Mouse (Mus musculus) limb, embryonic 15.5 days (tissue): Measurements from ENCODE around the gene Sumf2. TPM values are rescaled to one million over a fixed set of nuclear protein-coding genes. Genes with fewer than 3 reads are reported as not detected.

Source experiments
- ATAC-seq: fragments of 200-750 bp; cut with Nextera tagmentation; 2 replicates; pipeline ENCODE4 v1.8.0; 2017; ENCODE audit warnings: low read depth, moderate TSS enrichment; ENCODE audit not compliant: insufficient number of reproducible peaks, low FRiP score, low TSS enrichment
- H3K27ac ChIP-seq: fragments of 300-500 bp; sonication (generic); 2 replicates; pipeline ENCODE4 v1.5.1; 2015; ENCODE audit warnings: moderate library complexity, mild to moderate bottlenecking, inconsistent platforms
- H3K27me3 ChIP-seq: fragments of 300-500 bp; sonication (generic); 2 replicates; pipeline ENCODE4 v1.6.1; 2015; ENCODE audit warnings: inconsistent platforms
- H3K36me3 ChIP-seq: fragments of 300-500 bp; sonication (generic); 2 replicates; pipeline ENCODE4 v1.6.1; 2015; ENCODE audit warnings: inconsistent platforms
- H3K4me1 ChIP-seq: fragments of 300-500 bp; sonication (generic); 2 replicates; pipeline ENCODE4 v1.6.1; 2015; ENCODE audit warnings: inconsistent platforms
- H3K4me2 ChIP-seq: fragments of 300-500 bp; sonication (generic); 2 replicates; pipeline ENCODE4 v1.6.1; 2015; ENCODE audit warnings: mild to moderate bottlenecking, inconsistent platforms
- H3K4me3 ChIP-seq: fragments of 300-500 bp; sonication (generic); 2 replicates; pipeline ENCODE4 v1.5.1; 2015; ENCODE audit warnings: mild to moderate bottlenecking, inconsistent platforms
- H3K9ac ChIP-seq: fragments of 300-500 bp; sonication (generic); 2 replicates; pipeline ENCODE4 v1.6.1; 2015; ENCODE audit warnings: inconsistent platforms
- H3K9me3 ChIP-seq: fragments of 300-500 bp; sonication (generic); 2 replicates; pipeline ENCODE4 v1.6.1; 2016; ENCODE audit warnings: inconsistent platforms
- WGBS: fragments of 180-500 bp; shearing (Covaris S2); methylation state at CpG from one replicate; pipeline ENCODE4 v1.1.7; 2015; 5-methylcytosine and 5-hydroxymethylcytosine counted together
- polyA plus RNA-seq: library from polyadenylated mRNA; unstranded; fragments of >200 nt; fragmentation: Nextera tagmentation; extraction: Ambion mirVana; gene quantifications from 2 replicates; pipeline ENCODE4 v1.2.1, GENCODE M21; 2015

Sumf2 gene
- polyA plus RNA-seq = 62.1 and 76.1 TPM in 2 replicates

DNA sequence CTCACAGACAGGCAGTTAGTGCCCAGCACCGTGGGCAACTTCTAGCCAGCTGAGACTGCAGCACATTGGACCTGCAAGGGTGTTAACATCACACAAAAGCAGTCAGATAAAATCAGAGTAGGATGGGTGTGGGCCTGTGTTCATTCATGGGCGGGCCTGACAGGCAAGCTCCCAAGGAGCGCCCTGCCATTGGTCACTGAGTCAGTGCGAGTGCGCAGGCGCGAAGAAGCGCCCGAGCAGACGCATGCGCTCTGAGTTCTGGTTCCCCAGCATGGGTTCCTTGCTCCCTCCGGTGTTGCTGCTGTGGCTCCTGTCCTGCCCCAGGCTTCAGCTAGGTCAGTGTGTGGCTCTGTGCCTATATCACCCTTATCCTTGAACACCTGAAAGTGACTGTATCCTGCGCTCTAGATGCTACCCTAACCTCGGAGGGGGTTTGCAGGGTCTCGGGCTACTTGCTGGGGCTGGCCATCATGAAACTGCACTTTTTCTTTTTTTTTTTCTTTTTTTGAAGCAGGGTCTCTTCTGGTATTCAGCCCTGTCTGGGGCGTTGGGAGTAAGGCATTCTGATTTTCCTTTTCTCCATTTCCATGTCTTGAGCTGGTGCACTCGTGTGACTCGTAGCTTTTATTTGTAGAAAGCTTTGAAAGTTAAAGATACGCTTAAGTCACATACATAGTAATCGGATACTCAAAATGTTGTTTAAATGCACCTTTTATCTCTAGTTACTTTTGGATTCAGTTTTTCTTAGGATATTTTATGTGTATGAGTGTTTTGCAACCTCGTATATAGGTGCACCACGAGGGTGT is at the start of gene Sumf2:
TSS of gene Sumf2 (plus strand) at position 235 of the 806 bp plus-strand sequence.
- peaks cover 10% of the 10 kb centered on the region; the same call in 1 of the 2 replicates for H3K4me1 ChIP-seq
- H3K36me3 ChIP-seq = peaks cover 35% of the 10 kb centered on the region
- no peaks in the 10 kb centered on the region for H3K27me3 ChIP-seq
- WGBS = 10% methylated on average over 22 of the region's 22 CpGs
- H3K9ac ChIP-seq = peak within 1 kb of the TSS; percentile 74
- peak within 1 kb of the TSS; percentile 63 for H3K27ac ChIP-seq
- peak; percentile 96 for ATAC-seq
- H3K9me3 ChIP-seq = no peaks in the 10 kb centered on the region
- peak within 1 kb of the TSS; percentile 58 for H3K4me2 ChIP-seq
- peak within 1 kb of the TSS; percentile 71 for H3K4me3 ChIP-seq

DNA sequence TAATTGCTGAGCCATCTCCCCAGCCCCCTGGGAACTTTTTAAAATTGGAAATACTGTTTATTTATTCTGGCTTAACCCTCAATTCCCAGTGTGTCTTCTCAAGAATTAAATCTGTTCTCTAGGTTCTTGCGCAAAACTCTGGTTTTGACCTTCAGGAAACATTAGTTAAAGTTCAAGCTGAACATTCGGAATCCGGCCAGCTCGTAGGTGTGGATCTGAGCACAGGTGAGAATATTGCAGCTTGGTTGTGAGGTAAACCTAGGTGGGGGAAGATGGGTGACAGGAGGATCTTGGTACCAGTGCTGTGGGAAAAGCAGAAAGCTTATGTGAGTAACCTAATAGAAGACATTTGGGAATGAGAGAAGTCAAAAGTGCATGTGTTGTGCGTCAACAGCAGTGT is 1.9 kb upstream of the Sumf2 start:
- Histone ChIP-seq H3K4me3 (no peak overlapping the region), H3K9ac (no peak overlapping the region), H3K9me3 (no peaks in the 10 kb centered on the region), H3K4me2 (no peak overlapping the region), H3K4me1 (peaks cover 10% of the 10 kb centered on the region; the same call in 1 of the 2 replicates), H3K36me3 (peaks cover 26% of the 10 kb centered on the region), H3K27ac (no peak overlapping the region), H3K27me3 (no peaks in the 10 kb centered on the region)
- no peak for ATAC-seq
- WGBS = 93% methylated on average over 5 of the region's 5 CpGs

DNA sequence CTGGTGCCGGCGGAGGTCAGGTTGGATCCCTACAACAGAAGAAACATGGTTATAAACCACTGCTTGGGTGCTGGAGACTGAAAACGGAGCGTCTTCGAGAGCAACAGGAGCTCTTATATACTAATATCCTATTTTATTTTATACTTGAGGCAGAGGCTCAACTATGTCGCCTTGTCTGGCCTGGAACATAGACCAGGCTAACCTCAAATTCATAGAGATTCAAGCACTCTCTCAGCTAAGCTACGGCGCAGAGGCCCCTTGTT is 703 bp downstream of the Sumf2 start:
- peak overlapping the region; percentile 71 for H3K4me3 ChIP-seq
- WGBS = 45% methylated on average over 8 of the region's 8 CpGs
- peaks cover 10% of the 10 kb centered on the region; the same call in 1 of the 2 replicates for H3K4me1 ChIP-seq
- ATAC-seq = no peak
- peaks cover 36% of the 10 kb centered on the region for H3K36me3 ChIP-seq
- no peaks in the 10 kb centered on the region for H3K27me3 ChIP-seq
- H3K27ac ChIP-seq = no peak overlapping the region; the same call in 1 of the 2 replicates
- H3K4me2 ChIP-seq = peak overlapping the region; percentile 58
- H3K9me3 ChIP-seq = no peaks in the 10 kb centered on the region
- H3K9ac ChIP-seq = peak overlapping the region; percentile 74; the same call in 1 of the 2 replicates

DNA sequence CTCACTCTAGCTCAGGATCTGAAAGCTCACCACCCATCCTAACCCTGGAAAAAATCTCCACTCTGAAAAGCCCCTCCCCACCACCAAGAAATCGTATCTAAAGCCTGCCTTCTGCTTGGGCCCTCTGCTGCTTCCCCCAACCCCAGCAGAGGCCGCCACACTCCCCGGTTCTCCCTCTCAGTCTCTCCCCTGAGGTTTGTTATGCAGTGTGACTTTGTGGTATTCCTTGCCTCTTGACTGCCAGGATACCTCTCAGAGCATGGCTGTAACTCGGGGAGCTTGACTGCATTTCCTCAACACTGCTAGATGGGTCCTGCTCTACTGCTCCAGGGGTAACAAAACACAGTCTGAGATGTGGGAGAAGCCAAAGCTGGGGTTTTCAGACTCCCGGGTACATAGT is 8.4 kb downstream of the Sumf2 start:
- no peak overlapping the region for H3K9ac ChIP-seq
- no peaks in the 10 kb centered on the region for H3K9me3 ChIP-seq
- no peak overlapping the region for H3K27ac ChIP-seq
- no peak overlapping the region for H3K4me2 ChIP-seq
- H3K27me3 ChIP-seq = no peaks in the 10 kb centered on the region
- H3K36me3 ChIP-seq = peaks cover 64% of the 10 kb centered on the region
- H3K4me1 ChIP-seq = no peaks in the 10 kb centered on the region
- 53% methylated on average over 5 of the region's 5 CpGs for WGBS
- ATAC-seq = no peak
- no peak overlapping the region for H3K4me3 ChIP-seq

DNA sequence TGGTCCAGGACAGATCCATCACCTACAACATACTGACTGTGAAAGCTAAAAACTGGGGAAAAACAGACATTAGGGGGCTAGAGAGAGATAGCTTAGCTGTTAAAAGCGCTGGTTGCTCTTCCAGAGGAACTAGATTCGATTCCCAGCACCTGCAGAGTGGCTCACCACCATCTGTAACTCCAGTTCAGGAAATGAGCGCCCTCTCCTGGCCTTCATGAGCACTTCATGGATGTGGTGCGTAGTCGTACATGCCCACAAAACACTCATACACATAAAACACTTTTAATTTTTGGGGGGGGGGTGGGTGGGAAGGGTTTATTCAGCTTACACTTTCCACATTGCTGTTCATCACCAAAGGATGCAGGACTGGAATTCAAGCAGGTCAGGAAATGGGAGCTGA is 9.6 kb downstream of the Sumf2 start:
- no peak overlapping the region for H3K27ac ChIP-seq
- H3K36me3 ChIP-seq = peaks cover 70% of the 10 kb centered on the region
- no peaks in the 10 kb centered on the region for H3K27me3 ChIP-seq
- no peaks in the 10 kb centered on the region for H3K4me1 ChIP-seq
- no peak overlapping the region for H3K4me3 ChIP-seq
- no peak for ATAC-seq
- WGBS = 89% methylated on average over 5 of the region's 5 CpGs
- no peak overlapping the region for H3K9ac ChIP-seq
- H3K4me2 ChIP-seq = no peak overlapping the region
- H3K9me3 ChIP-seq = no peaks in the 10 kb centered on the region

DNA sequence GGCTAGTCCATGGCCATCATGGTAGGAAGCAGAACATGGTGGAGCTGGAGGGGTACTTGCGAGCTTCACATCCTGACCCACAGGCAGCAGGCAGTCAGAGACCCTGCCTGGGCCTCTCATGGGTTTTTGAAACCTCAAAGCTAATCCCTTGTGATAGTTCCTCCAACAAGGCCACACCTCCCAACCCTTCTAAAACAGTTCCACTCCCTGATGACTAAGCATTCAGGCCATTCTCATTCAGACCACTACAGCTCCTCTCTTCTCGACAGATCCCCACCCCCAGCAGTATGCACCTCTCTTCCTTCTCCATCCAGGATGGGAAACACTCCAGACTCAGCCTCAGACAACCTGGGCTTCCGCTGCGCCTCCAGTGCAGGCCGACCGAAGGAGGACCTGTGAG is 15.5 kb downstream of the Sumf2 start:
- no peak overlapping the region for H3K4me2 ChIP-seq
- H3K27ac ChIP-seq = no peak overlapping the region
- peaks cover 49% of the 10 kb centered on the region for H3K36me3 ChIP-seq
- WGBS = 95% methylated on average over 6 of the region's 6 CpGs
- no peak overlapping the region for H3K9ac ChIP-seq
- H3K4me1 ChIP-seq = 0 out of 2 replicates have a peak, but pooled peaks cover 4% of the 10 kb centered on the region
- H3K4me3 ChIP-seq = no peak overlapping the region
- no peaks in the 10 kb centered on the region for H3K27me3 ChIP-seq
- H3K9me3 ChIP-seq = no peaks in the 10 kb centered on the region
- ATAC-seq = no peak

DNA sequence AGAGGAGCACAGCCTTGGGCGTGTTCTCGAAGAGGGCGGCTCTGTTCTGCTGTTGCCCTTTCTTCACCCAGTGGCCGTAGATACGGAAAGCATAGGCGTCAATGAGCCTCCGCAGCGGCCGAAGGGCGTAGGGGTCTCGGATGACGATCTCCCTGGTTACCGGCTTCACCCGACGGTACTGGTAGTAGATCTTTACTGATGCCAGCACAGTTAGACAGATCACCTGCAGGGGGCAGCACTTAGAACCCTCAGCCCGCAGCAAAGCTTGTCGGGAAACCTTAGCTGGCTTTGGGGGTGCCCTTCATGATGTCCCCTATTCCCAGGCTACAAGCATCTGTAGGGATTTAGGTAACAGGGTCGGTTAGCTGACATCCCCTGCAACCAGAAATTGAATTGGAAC is 17.7 kb downstream of the Sumf2 start:
- no peak for ATAC-seq
- Histone ChIP-seq H3K27me3 (no peaks in the 10 kb centered on the region), H3K4me1 (0 out of 2 replicates have a peak, but pooled peaks cover 4% of the 10 kb centered on the region), H3K9ac (no peak overlapping the region), H3K9me3 (no peaks in the 10 kb centered on the region), H3K27ac (no peak overlapping the region), H3K36me3 (peaks cover 36% of the 10 kb centered on the region), H3K4me3 (no peak overlapping the region), H3K4me2 (no peak overlapping the region)
- WGBS = 18% methylated on average over 18 of the region's 18 CpGs

DNA sequence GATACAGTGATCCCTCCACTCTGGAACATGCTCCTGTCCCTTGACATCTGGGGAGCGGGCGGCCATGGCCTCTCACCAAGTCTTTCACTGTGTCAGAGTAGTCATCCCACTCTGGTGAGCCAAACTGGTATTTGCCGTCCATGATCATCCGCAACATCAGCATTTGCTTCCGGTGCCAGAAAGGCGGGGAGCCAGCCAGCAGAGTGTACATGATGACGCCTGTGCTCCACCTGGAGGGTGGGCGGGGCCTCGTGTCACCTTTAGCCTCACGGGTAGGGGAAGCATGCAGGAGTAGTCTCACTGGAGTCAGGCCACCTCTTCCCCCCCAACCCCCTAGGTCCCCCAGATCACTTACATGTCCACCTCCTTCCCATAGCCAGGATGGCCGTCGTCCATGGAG is 19.1 kb downstream of the Sumf2 start:
- Histone ChIP-seq H3K27me3 (no peaks in the 10 kb centered on the region), H3K4me3 (no peak overlapping the region), H3K9me3 (no peaks in the 10 kb centered on the region), H3K27ac (no peak overlapping the region), H3K9ac (no peak overlapping the region), H3K36me3 (peaks cover 23% of the 10 kb centered on the region), H3K4me2 (no peak overlapping the region), H3K4me1 (0 out of 2 replicates have a peak, but pooled peaks cover 4% of the 10 kb centered on the region)
- WGBS = 74% methylated on average over 12 of the region's 12 CpGs
- no peak for ATAC-seq

DNA sequence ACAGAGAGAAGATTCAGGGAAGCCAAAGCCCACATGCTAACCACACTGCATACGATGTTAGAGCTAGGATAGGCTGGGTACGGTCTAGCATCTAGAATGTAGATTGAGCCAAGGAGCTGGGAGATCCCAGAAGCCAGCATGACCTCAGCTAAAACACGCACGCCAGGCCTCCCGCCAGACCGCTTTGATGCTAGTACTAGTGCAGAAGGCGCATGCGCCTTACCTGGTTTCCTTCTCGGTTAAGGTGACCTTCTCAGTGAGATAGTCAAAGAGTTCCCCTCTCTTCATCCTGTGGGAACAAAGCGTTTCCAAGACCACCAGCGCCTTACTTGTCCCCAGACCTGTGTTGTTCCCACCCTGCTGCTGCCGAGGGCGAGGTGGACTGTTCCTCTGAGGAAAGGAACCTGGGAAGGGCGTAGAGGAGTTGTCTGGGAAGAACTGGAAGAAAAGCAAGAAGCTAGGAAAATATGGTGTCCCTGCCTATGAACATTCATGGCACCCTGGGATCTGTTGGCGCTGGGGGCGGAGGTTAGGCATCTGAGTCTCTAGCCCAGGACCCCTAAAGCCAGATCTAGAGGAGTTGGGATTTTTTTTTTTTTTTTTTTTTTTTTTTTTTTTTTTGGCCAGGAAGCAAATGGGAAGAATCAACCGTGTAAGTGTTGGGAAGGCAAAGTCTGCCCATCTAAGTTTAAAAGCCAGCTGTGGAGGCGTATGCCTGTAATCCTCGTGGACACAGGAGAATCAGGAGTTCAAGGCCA is 22.6 kb downstream of the Sumf2 start:
- WGBS = 87% methylated on average over 19 of the region's 19 CpGs
- 0 out of 2 replicates have a peak, but pooled peaks cover under 1% of the 10 kb centered on the region for H3K4me1 ChIP-seq
- no peak for ATAC-seq

DNA sequence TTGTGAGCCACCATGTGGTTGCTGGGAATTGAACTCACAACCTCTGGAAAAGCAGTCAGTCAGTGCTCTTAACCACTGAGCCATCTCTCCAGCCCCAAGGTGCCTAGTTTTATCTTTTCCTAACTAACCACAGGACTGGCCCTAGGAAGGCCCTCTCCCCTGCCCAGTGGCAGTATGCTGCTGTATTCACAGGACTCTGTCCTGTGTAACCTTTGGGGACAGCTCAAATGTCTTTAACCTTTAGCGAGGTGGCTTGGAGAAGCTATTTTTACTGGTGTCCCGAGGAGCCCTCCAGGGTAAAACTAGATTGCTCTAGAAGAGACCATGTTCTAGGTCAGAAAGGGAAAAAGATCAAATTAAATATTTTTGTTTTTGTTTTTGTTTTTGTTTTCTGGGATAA is 24.5 kb downstream of the Sumf2 start:
- Histone ChIP-seq H3K27ac (no peak overlapping the region), H3K36me3 (no peaks in the 10 kb centered on the region), H3K4me1 (no peaks in the 10 kb centered on the region), H3K9me3 (no peaks in the 10 kb centered on the region), H3K27me3 (no peaks in the 10 kb centered on the region), H3K4me2 (no peak overlapping the region), H3K9ac (no peak overlapping the region), H3K4me3 (no peak overlapping the region)
- 79% methylated on average over 2 of the region's 2 CpGs for WGBS
- ATAC-seq = no peak

More for the DNA sequence above, 22.6 kb downstream of the Sumf2 start:
- Histone ChIP-seq H3K27me3 (no peaks in the 10 kb centered on the region), H3K9ac (no peak overlapping the region), H3K4me2 (no peak overlapping the region), H3K4me3 (no peak overlapping the region), H3K36me3 (no peaks in the 10 kb centered on the region), H3K9me3 (no peaks in the 10 kb centered on the region), H3K27ac (no peak overlapping the region)

DNA sequence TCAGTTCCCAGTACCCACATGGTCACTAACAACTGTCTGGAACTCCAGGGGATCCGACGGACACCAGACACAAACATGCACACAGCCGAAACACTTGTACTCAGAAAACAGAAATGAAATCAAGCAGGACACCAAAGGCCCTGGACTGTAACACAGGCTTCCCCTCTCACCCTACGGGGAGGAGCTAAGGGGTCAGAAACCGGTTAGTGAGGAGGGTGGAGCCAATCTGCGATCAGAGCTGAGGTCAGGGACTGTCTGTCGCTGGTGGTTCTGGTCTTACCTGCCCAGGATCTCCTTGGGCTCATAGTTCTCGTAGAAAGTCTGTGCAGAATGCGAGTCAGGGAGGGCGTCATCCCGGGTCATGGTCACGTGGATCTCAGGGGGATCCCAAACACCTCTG is 27.2 kb downstream of the Sumf2 start:
- Histone ChIP-seq H3K4me2 (no peak overlapping the region), H3K36me3 (no peaks in the 10 kb centered on the region), H3K4me3 (no peak overlapping the region), H3K27ac (no peak overlapping the region), H3K9ac (no peak overlapping the region), H3K4me1 (no peaks in the 10 kb centered on the region), H3K9me3 (no peaks in the 10 kb centered on the region), H3K27me3 (no peaks in the 10 kb centered on the region)
- 80% methylated on average over 12 of the region's 12 CpGs for WGBS
- ATAC-seq = no peak

DNA sequence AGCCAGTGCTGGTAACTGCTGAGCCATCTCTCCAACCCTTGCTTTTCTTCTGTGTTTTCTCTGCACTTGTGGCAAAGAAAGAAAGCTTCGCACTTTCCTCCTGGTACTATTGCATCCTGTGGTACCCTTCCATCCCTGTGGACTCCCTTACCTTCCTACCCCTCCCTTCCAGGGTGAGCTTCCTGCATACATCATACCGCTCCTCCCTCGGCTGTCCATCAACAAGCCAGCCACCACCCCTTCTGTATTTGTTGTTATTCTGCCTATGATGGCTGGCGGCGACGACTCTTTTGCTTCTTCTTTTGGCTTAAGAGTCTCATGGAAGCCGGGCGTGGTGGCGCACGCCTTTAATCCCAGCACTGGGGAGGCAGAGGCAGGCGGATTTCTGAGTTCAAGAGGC is 28.3 kb downstream of the Sumf2 start:
- 78% methylated on average over 11 of the region's 11 CpGs for WGBS

More for the DNA sequence above, 28.3 kb downstream of the Sumf2 start:
- H3K36me3 ChIP-seq = no peaks in the 10 kb centered on the region
- H3K4me2 ChIP-seq = no peak overlapping the region
- H3K27ac ChIP-seq = no peak overlapping the region
- H3K27me3 ChIP-seq = no peaks in the 10 kb centered on the region
- H3K4me3 ChIP-seq = no peak overlapping the region
- H3K9ac ChIP-seq = no peak overlapping the region
- no peaks in the 10 kb centered on the region for H3K4me1 ChIP-seq
- no peaks in the 10 kb centered on the region for H3K9me3 ChIP-seq
- ATAC-seq = no peak
